Mouse (Mus musculus) limb, embryonic 12.5 days (tissue): Measurements from ENCODE around the gene Cpe. TPM values are rescaled to one million over a fixed set of nuclear protein-coding genes. Genes with fewer than 3 reads are reported as not detected.
A peak's percentile ranks its signal among the peaks of the same experiment; 100 is the strongest.
"Not testable (repeated sequence)": the region's sequence is repeated elsewhere in the genome, so short reads cannot be mapped to it uniquely, and the experiment has no call there.

Source experiments
- ATAC-seq: fragments of 200-750 bp; cut with Nextera tagmentation; 2 replicates; pipeline ENCODE4 v1.8.0; 2017; ENCODE audit warnings: low read depth, moderate TSS enrichment; ENCODE audit not compliant: insufficient number of reproducible peaks, insufficient read depth, low FRiP score, low TSS enrichment
- H3K27ac ChIP-seq: fragments of 300-500 bp; sonication (generic); 2 replicates; pipeline ENCODE4 v1.5.1; 2016; ENCODE audit warnings: mild to moderate bottlenecking, moderate library complexity
- H3K27me3 ChIP-seq: fragments of 300-500 bp; sonication (generic); 2 replicates; pipeline ENCODE4 v1.6.1; 2016; ENCODE audit warnings: mild to moderate bottlenecking, moderate library complexity
- H3K36me3 ChIP-seq: fragments of 300-500 bp; sonication (generic); 2 replicates; pipeline ENCODE4 v1.6.1; 2016; ENCODE audit warnings: mild to moderate bottlenecking, moderate library complexity
- H3K4me1 ChIP-seq: fragments of 300-500 bp; sonication (generic); replicated peaks from 2 replicates; pipeline ENCODE4 v1.6.1; 2016
- H3K4me2 ChIP-seq: fragments of 300-500 bp; sonication (generic); 2 replicates; pipeline ENCODE4 v1.6.1; 2016; ENCODE audit warnings: mild to moderate bottlenecking, moderate library complexity
- H3K4me3 ChIP-seq: fragments of 300-500 bp; sonication (generic); replicated peaks from 2 replicates; pipeline ENCODE4 v1.5.1; 2016; ENCODE audit warnings: mild to moderate bottlenecking
- H3K9ac ChIP-seq: fragments of 300-500 bp; sonication (generic); replicated peaks from 2 replicates; pipeline ENCODE4 v1.6.1; 2016; ENCODE audit warnings: mild to moderate bottlenecking, moderate library complexity
- H3K9me3 ChIP-seq: fragments of 300-500 bp; sonication (generic); 2 replicates; pipeline ENCODE4 v1.6.1; 2016; ENCODE audit warnings: mild to moderate bottlenecking, moderate library complexity
- WGBS: fragments of 180-500 bp; shearing (Covaris S2); methylation state at CpG from one replicate; pipeline ENCODE4 v1.1.7; 2016; 5-methylcytosine and 5-hydroxymethylcytosine counted together
- polyA plus RNA-seq: library from polyadenylated mRNA; unstranded; fragments of >200 nt; fragmentation: Nextera tagmentation; extraction: Ambion mirVana; gene quantifications from 2 replicates; pipeline ENCODE4 v1.2.1, GENCODE M21; 2016

Gene Cpe
- polyA plus RNA-seq, 1 experiment from 2014 or later = 187 TPM

GRCm38 (mm10) chr8:64674951-64675585 is 17.8 kb downstream of the Cpe start:
- no peaks in the 10 kb centered on the region for H3K36me3 ChIP-seq
- no peaks in the 10 kb centered on the region for H3K4me1 ChIP-seq
- no peak overlapping the region for H3K4me3 ChIP-seq
- no peak for ATAC-seq
- no peak overlapping the region for H3K27ac ChIP-seq
- no peak overlapping the region for H3K4me2 ChIP-seq
- 74% methylated on average over 8 of the region's 8 CpGs for WGBS
- H3K9ac ChIP-seq = no peak overlapping the region
- H3K27me3 ChIP-seq = no peaks in the 10 kb centered on the region
- 0 out of 2 replicates have a peak, but pooled peaks cover 5% of the 10 kb centered on the region for H3K9me3 ChIP-seq

- H3K9me3 ChIP-seq = 0 out of 2 replicates have a peak, but pooled peaks cover 5% of the 10 kb centered on the region
- no peaks in the 10 kb centered on the region for H3K27me3 ChIP-seq
- H3K4me3 ChIP-seq = no peak overlapping the region
- ATAC-seq = no peak
- no peak overlapping the region for H3K27ac ChIP-seq
- no peaks in the 10 kb centered on the region for H3K36me3 ChIP-seq
- WGBS = 79% methylated on average over 2 of the region's 2 CpGs
- H3K4me2 ChIP-seq = no peak overlapping the region
- no peaks in the 10 kb centered on the region for H3K4me1 ChIP-seq
- H3K9ac ChIP-seq = no peak overlapping the region
Observed at GRCm38 (mm10) chr8:64672920-64673319, 19.9 kb downstream of the Cpe start.

GRCm38 (mm10) chr8:64671937-64672336 is 20.9 kb downstream of the Cpe start:
- Histone ChIP-seq H3K4me1 (no peaks in the 10 kb centered on the region), H3K4me3 (no peak overlapping the region), H3K27ac (no peak overlapping the region), H3K9me3 (0 out of 2 replicates have a peak, but pooled peaks cover 5% of the 10 kb centered on the region), H3K36me3 (no peaks in the 10 kb centered on the region), H3K27me3 (no peaks in the 10 kb centered on the region), H3K9ac (no peak overlapping the region), H3K4me2 (no peak overlapping the region)
- WGBS = 48% methylated on average over 1 of the region's 1 CpGs
- ATAC-seq = no peak

DNA sequence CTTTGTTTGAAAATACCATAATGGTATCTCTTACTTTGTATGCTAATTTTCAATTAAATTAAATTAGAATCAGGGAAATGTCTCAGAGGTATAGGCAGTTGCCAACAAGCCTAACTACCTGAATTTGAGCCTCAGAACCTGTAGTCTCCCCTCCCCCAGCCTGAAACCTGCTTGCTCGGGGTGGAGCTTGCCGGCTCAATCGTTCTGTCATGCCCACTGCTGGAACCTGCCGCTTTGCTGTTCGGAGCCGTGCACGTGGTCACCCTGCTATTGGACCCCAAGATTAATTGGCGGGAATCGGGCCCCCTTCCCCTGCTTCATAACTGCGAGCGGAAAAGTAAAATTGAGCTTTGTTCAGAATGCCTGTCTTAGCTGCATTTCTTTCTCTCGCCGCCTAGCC is 26.5 kb downstream of the Cpe start:
- H3K27me3 ChIP-seq, H3K27ac ChIP-seq, H3K9ac ChIP-seq, H3K4me2 ChIP-seq, H3K4me1 ChIP-seq, H3K9me3 ChIP-seq, H3K36me3 ChIP-seq, H3K4me3 ChIP-seq, ATAC-seq: not testable (repeated sequence)
- WGBS = 65% methylated on average over 13 of the region's 13 CpGs

DNA sequence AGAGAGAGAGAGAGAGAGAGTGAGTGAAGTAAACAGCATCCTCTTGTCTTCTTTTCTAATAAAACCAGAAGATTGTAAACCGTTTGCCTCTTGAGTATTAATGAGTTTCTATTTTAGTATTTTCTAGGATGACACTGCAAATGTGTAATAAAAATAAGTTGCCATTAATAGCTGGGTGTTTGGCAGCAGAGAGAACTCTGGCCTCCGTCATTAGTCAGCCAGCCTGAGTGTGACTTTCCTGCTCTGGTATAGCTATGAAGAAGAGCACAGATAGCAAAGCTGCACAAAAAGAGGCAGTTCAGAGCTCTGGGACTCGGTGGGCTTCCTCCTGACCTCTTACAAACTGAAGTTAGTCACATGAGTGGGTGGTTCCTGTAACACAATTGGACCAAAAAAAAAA is 27.3 kb downstream of the Cpe start:
- Histone ChIP-seq H3K9ac (no peak overlapping the region), H3K4me3 (no peak overlapping the region), H3K4me1 (no peaks in the 10 kb centered on the region), H3K27ac (no peak overlapping the region), H3K27me3 (no peaks in the 10 kb centered on the region), H3K4me2 (no peak overlapping the region), H3K9me3 (no peaks in the 10 kb centered on the region), H3K36me3 (no peaks in the 10 kb centered on the region)
- ATAC-seq = no peak
- WGBS = 81% methylated on average over 3 of the region's 3 CpGs

DNA sequence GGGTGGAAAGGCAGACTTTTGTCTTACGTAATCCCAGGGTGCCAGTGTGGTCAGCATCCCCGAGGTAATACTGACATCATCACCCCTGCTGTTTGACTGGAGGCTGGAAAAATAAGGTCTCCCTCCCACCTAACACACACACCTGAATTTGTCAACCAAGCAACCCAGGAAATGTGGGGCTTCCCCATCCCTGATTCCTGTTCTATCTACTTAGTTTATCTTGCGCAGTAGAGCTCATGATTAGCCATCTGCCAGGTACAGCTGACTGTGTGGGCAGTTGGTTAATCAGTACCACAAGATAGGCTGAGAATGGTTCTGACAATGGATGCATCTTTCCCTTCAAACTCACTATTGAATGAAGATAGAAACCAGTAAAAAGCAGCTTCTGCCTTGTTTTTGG is 28.0 kb downstream of the Cpe start:
- no peaks in the 10 kb centered on the region for H3K27me3 ChIP-seq
- no peak overlapping the region for H3K9ac ChIP-seq
- no peak overlapping the region for H3K4me3 ChIP-seq
- H3K9me3 ChIP-seq = no peaks in the 10 kb centered on the region
- no peak for ATAC-seq
- no peaks in the 10 kb centered on the region for H3K4me1 ChIP-seq
- H3K27ac ChIP-seq = no peak overlapping the region
- no peaks in the 10 kb centered on the region for H3K36me3 ChIP-seq
- no peak overlapping the region for H3K4me2 ChIP-seq
- WGBS = 79% methylated on average over 3 of the region's 3 CpGs

GRCm38 (mm10) chr8:64664350-64664749 is 28.5 kb downstream of the Cpe start:
- 54% methylated on average over 2 of the region's 2 CpGs for WGBS
- no peaks in the 10 kb centered on the region for H3K27me3 ChIP-seq

DNA sequence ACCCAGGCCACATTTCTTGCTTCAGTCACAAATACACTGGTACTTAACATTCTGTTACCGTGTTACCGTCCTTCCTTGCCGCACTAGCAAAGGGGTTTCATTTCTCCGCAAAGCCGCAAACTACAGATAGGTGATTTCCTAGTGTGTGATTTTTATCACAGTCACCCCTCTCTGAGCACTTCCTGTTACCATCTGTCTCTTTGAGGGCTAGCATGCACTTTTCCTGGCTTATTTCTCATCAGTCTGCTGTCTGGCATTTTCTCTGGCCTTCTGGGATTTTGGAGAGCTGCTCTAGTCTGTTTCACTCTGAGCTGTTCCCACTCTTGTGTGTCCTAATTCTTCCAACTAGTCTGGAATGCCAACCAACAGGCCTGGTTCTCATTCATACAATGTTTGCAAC is 33.8 kb downstream of the Cpe start:
- WGBS = 90% methylated on average over 5 of the region's 5 CpGs
- Histone ChIP-seq H3K9ac (no peak overlapping the region), H3K27ac (no peak overlapping the region), H3K9me3 (no peaks in the 10 kb centered on the region), H3K36me3 (peaks cover 3% of the 10 kb centered on the region; the same call in 1 of the 2 replicates), H3K4me1 (peaks cover 8% of the 10 kb centered on the region), H3K27me3 (no peaks in the 10 kb centered on the region), H3K4me3 (no peak overlapping the region), H3K4me2 (no peak overlapping the region)
- no peak for ATAC-seq

More at GRCm38 (mm10) chr8:64664350-64664749, 28.5 kb downstream of the Cpe start:
- Histone ChIP-seq H3K9ac (no peak overlapping the region), H3K36me3 (no peaks in the 10 kb centered on the region), H3K4me3 (no peak overlapping the region), H3K4me1 (no peaks in the 10 kb centered on the region; the same call in 1 of the 2 replicates), H3K9me3 (no peaks in the 10 kb centered on the region), H3K27ac (no peak overlapping the region), H3K4me2 (no peak overlapping the region)
- no peak for ATAC-seq

DNA sequence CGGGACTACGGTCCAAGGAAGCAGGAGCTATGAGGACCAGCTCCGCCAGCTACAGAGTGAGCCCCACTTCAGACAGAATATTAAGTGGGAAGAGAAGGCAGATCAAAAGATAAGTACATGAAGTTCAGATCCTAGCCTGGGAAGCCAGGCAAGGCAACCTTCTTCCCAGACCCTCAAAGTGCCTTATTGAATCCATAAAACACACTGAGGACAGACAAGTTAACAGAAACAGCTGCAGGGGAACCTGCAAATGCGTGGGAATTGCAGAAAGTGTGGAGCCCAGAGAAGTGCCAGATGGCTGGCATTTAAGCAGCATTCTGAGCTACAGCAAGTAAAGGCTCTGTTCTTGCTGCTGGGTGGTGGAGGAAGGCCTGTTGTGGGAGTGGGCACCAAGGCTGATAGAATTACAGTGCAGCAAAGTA is 34.9 kb downstream of the Cpe start:
- no peaks in the 10 kb centered on the region for H3K27me3 ChIP-seq
- H3K9me3 ChIP-seq = no peaks in the 10 kb centered on the region
- ATAC-seq = no peak
- H3K9ac ChIP-seq = no peak overlapping the region
- no peak overlapping the region for H3K4me3 ChIP-seq
- peaks cover 8% of the 10 kb centered on the region for H3K4me1 ChIP-seq
- WGBS = 52% methylated on average over 4 of the region's 4 CpGs
- no peak overlapping the region for H3K4me2 ChIP-seq
- H3K36me3 ChIP-seq = peaks cover 3% of the 10 kb centered on the region; the same call in 1 of the 2 replicates
- 0 out of 2 replicates have a peak overlapping the region, but pooled peaks have one; percentile 7 for H3K27ac ChIP-seq

GRCm38 (mm10) chr8:64657517-64657916 is 35.3 kb downstream of the Cpe start:
- no peaks in the 10 kb centered on the region for H3K9me3 ChIP-seq
- peaks cover 8% of the 10 kb centered on the region for H3K4me1 ChIP-seq
- H3K4me2 ChIP-seq = no peak overlapping the region
- H3K27ac ChIP-seq = no peak overlapping the region
- no peaks in the 10 kb centered on the region for H3K27me3 ChIP-seq
- peaks cover 3% of the 10 kb centered on the region; the same call in 1 of the 2 replicates for H3K36me3 ChIP-seq
- no peak overlapping the region for H3K4me3 ChIP-seq
- 43% methylated on average over 7 of the region's 7 CpGs for WGBS
- ATAC-seq = no peak
- no peak overlapping the region for H3K9ac ChIP-seq

GRCm38 (mm10) chr8:64655887-64656286 is 37.0 kb downstream of the Cpe start:
- H3K9ac ChIP-seq = no peak overlapping the region
- no peaks in the 10 kb centered on the region for H3K27me3 ChIP-seq
- H3K4me3 ChIP-seq = no peak overlapping the region
- peaks cover 3% of the 10 kb centered on the region; the same call in 1 of the 2 replicates for H3K36me3 ChIP-seq
- no peak overlapping the region for H3K27ac ChIP-seq
- H3K4me1 ChIP-seq = peaks cover 8% of the 10 kb centered on the region
- no peaks in the 10 kb centered on the region for H3K9me3 ChIP-seq
- 85% methylated on average over 6 of the region's 6 CpGs for WGBS
- H3K4me2 ChIP-seq = no peak overlapping the region
- no peak for ATAC-seq

DNA sequence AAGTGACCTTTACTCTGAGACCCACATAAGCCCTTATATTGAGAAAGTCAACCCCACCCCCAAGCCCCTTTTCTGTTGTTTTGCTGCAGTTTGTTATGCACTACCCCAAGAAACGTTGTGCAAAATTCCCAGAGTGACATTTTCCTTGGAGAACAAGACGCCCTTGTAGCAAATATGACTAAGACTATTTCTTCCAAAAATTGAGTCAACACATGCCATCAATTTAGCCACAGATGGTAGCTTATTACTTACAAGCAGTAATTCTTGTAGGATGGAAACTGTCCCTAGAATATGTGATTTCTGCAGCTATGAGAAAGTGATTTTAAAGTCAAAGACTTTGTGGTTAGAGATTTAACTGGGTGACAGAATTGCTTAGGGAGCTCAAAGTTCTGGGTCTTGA is 37.8 kb downstream of the Cpe start:
- WGBS = 70% methylated on average over 2 of the region's 2 CpGs
- no peaks in the 10 kb centered on the region for H3K27me3 ChIP-seq
- peaks cover 3% of the 10 kb centered on the region; the same call in 1 of the 2 replicates for H3K36me3 ChIP-seq
- H3K9ac ChIP-seq = no peak overlapping the region
- H3K4me3 ChIP-seq = no peak overlapping the region
- H3K27ac ChIP-seq = no peak overlapping the region
- H3K4me2 ChIP-seq = no peak overlapping the region
- ATAC-seq = no peak
- peaks cover 8% of the 10 kb centered on the region for H3K4me1 ChIP-seq
- H3K9me3 ChIP-seq = no peaks in the 10 kb centered on the region
